Mouse (Mus musculus) kidney, postnatal 4 days (tissue): Measurements from ENCODE around the gene Olfr308.
"Not testable (repeated sequence)": the region's sequence is repeated elsewhere in the genome, so short reads cannot be mapped to it uniquely, and the experiment has no call there.

ENCODE experiments used
- DNase-seq, 2 experiments: peaks; one replicate each; pipeline ENCODE4 v3.0.0; 2021; ENCODE audit warnings: mixed read lengths in 2 of 2

Olfr308 gene

DNA sequence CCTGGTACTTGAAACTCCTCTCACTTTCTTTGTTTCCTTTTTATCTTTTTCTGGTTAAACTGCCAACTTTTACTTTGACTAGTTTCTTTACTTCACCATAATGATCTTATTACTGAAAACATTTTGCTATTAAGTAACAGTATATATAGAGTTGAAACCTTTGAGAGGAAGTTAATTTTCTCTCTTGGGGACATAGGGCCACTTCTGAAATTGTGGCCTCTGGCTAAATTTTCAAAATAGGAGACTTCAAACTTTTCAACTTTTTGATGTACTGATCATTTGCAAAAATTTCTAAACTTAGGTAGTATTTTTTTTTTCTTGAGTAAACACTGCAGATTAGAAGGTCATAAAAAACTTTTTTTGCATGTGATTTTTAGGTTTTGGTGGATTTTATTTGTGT lies at the start of gene Olfr308:
Gene Olfr308, minus strand, starts transcription at position 101 of the 400 bp plus-strand sequence.
- DNase-seq: no peak

DNA sequence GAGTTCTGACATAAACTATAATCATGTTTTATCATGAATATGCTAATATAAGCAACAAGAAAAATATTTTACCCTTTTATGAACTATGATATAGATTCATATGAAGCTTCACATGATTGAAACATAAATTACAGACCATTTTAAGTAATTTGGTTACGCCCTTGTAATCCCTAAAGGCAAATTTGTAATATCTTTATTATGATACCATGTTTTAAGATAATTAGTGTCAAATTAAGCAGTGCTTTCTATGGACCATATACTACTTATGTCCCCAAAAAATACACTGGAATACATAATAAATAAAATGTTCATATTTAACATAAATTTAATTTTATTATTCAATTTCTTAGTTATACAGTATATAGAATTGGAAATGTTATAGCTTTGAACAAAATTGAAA lies 41.4 kb upstream of the Olfr308 start, which contains the start of gene Olfr305:
Gene Olfr305, minus strand, starts transcription at position 101 of the 400 bp plus-strand sequence.
- DNase-seq: no peak

DNA sequence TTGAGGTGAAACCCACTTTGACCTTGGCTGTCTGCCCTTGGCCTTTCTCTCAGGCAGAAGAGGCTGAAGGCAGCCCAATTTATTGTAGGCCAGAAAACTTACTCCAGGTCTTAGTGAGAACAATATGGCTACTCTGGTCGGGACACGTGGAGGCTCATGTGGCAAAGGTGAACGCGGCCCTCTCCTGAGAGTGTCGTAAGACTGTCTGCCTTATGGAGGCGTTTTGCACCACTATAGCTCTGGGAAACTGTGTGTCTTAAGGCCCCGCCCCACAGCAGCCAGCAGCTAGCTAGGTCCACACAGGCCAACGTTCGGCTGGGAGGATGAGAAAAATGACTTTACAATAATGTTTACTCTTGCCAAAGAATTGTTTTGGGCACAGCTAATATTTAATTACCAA lies 20.9 kb upstream of the Olfr308 start:
- not testable (repeated sequence) for DNase-seq

DNA sequence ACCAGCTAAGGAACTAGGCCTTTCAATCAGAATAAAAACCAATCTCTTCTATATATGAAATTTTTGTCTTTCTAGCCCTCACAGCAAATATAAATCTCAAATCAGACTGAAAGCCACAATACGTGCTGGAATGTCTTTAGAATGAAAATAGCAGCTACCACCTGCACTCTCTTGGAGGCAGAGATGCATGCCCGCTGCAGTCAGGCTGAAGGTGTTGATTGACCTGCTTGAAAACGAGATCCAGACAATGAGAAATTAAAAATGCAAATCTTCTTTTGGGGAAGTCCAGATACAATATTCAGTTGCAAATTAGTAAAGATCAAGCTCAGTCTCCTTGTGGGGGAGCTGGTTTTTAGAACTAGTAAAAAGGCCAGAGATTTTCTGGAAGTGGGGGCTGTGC lies 18.8 kb upstream of the Olfr308 start:
- DNase-seq: no peak

DNA sequence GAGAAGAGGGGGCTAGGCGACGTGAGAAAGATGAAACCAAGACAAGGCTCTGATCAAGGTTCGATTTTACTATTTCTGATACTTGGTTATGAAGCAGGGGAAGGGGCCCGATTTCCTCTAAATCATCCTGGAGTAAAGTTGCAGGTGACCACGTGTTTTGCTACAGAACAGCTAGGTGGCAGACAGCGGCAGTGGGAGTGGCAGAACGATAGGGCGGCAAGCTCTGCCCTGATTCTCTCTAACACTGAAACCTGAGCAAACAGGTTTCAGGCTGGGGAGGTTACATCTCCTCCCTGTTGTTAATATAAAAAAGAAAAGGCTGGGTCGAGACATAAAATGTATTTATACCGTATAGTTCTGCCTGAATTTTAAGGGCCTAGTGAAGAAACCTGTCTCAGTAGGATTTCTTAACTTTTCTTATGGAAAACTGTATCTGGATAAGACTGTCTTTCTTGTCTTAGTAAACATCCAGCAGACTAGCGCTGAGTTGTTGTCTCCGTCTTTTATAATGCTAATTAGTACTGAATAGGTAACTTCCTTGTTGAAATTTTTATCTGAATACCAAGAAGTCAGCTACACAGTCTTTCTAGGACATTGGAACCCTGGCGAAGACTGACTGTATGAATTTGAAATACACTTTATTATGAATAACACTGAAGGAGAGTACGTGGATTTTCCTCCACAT lies 17.6 kb upstream of the Olfr308 start:
- no peak for DNase-seq

DNA sequence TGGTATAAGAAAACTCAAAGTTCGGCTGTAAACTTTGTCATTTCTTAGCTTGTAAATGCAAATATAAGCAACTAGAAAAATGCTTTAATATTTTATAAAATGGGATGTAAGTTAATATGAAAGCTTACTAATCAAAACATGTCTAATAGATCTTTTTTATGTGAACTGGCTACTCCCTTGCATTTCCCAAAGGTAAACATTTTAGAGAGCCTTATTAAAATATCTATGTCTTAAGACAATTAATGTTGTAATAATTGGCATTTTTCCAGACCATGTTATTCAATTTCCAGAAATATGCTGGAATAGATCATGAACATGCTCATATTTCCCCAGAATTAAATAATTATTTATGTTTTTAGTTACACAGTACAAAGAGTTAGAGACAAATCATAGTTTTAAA lies 12.1 kb upstream of the Olfr308 start, which contains the start of gene Olfr307:
Gene Olfr307, minus strand, starts transcription at position 101 of the 400 bp plus-strand sequence.
- no peak for DNase-seq

DNA sequence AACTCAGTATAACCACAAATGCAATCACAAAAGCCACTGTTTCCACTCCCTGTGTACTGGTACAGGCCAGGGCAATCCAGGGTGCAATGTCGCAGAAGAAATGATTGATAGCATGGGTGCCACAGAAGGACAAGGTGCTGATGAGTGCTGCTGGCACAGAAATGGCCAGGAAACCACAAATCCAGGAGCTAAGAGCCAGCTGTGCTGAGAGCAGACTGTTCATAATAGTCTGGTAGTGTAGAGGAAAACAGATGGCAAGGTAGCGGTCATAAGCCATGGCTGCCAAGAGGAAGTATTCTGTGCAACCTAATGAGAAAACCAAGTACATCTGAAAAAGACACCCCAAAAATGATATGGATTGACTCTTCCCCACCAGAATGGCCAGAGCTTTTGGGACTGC lies 4.1 kb downstream of the Olfr308 start:
- no peak for DNase-seq

DNA sequence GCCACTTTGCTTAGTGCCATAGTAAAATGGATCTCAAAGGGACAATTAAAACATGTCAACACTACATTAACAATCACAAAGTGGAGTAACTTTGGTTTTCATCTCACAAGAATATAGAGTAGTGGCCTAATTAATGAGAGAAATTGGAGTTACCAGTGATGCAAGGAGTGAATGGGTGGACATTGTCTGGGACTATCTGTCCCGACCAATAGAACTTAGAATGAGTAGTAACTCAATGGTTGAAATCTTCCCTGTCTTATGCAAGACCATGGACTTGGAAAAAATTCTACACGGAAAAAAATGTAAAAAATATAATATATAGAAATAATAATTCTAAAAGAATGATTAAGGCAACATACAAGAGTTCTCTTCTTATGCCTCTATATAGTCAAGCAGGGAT lies 11.8 kb downstream of the Olfr308 start, which contains the start of gene Olfr309:
Gene Olfr309, minus strand, starts transcription at position 101 of the 400 bp plus-strand sequence.
- DNase-seq: no peak

DNA sequence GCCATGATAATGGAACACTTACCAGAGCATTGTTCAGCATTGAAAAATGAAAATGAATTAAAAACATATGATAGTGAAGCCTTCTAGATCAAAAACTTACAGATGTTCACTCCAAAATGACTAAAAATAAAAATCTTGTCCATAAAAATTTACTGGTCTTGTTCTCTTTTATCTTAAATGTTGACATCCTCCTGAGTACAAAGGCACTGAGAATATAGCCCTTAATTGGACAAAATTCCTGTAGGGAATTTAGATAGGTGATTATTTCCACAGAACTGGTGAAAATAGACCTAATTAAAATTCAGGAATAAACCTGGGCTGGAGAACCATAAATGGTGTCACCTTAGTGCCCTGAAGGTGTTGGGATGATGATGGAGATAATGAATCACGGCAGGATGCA lies 48.4 kb downstream of the Olfr308 start, which contains the start of gene Olfr310:
Gene Olfr310, minus strand, starts transcription at position 101 of the 400 bp plus-strand sequence.
- DNase-seq: no peak
